In genomic region chr10:39612633-39612988, GRCm38 (mm10) we compare ENCODE assay signal across 8 mouse cellular contexts. TPM values are rescaled to one million over a fixed set of nuclear protein-coding genes. Genes with fewer than 3 reads are reported as not detected.
DNase-seq lines count a peak whose midpoint lies in the region; ATAC-seq lines count a peak whose summit lies in the region.

Gene Traf3ip2, plus strand, starts transcription at chr10:39612934.

- no peak for ATAC-seq in lung, embryonic 16.5 days (ENCODE audit: low read depth)
- no peak for ATAC-seq in embryonic facial prominence, embryonic 12.5 days (ENCODE audit: insufficient number of reproducible peaks, insufficient read depth, low FRiP score, low TSS enrichment)
- ATAC-seq in intestine, embryonic 16.5 days, result no peak
- ATAC-seq in neural tube, embryonic 14.5 days (ENCODE audit: low read depth), result no peak

- H3K36me3 ChIP-seq in lung, embryonic 16.5 days (ENCODE audit: control insufficient read depth, insufficient read depth, low read length), result peaks cover 5% of the 10 kb centered on the region
- H3K36me3 ChIP-seq in embryonic facial prominence, embryonic 12.5 days, result no peaks in the 10 kb centered on the region
- no peaks in the 10 kb centered on the region for H3K36me3 ChIP-seq in intestine, embryonic 16.5 days (ENCODE audit: control insufficient read depth, insufficient read depth, low read length)
- H3K36me3 ChIP-seq in neural tube, embryonic 14.5 days (ENCODE audit: control insufficient read depth, insufficient read depth, low read length), result no peaks in the 10 kb centered on the region

- 10% methylated on average over 4 of the region's 4 CpGs for WGBS in lung, embryonic 16.5 days
- 36% methylated on average over 4 of the region's 4 CpGs for WGBS in embryonic facial prominence, embryonic 12.5 days
- WGBS in intestine, embryonic 16.5 days, result 17% methylated on average over 4 of the region's 4 CpGs
- 52% methylated on average over 4 of the region's 4 CpGs for WGBS in neural tube, embryonic 14.5 days

- peak within 1 kb of the TSS; percentile 57 for H3K4me3 ChIP-seq in lung, embryonic 16.5 days (ENCODE audit: low read length)
- H3K4me3 ChIP-seq in embryonic facial prominence, embryonic 12.5 days, result peak within 1 kb of the TSS; percentile 35
- peak within 1 kb of the TSS; percentile 53 for H3K4me3 ChIP-seq in intestine, embryonic 16.5 days (ENCODE audit: low read length)
- H3K4me3 ChIP-seq in neural tube, embryonic 14.5 days (ENCODE audit: low read depth, low read length), result no peak within 1 kb of the TSS

- H3K4me2 ChIP-seq in lung, embryonic 16.5 days (ENCODE audit: low read depth, low read length), result peak within 1 kb of the TSS; percentile 63
- peak within 1 kb of the TSS; percentile 52 for H3K4me2 ChIP-seq in embryonic facial prominence, embryonic 12.5 days (replicated peaks)
- peak within 1 kb of the TSS; percentile 56 for H3K4me2 ChIP-seq in intestine, embryonic 16.5 days (ENCODE audit: low read depth, low read length)
- H3K4me2 ChIP-seq in neural tube, embryonic 14.5 days (ENCODE audit: low read depth, low read length), result peak within 1 kb of the TSS; percentile 27

- H3K9me3 ChIP-seq in lung, embryonic 16.5 days (ENCODE audit: control insufficient read depth, low read length), result 0 out of 2 replicates have a peak, but pooled peaks cover 2% of the 10 kb centered on the region
- no peaks in the 10 kb centered on the region for H3K9me3 ChIP-seq in embryonic facial prominence, embryonic 12.5 days
- no peaks in the 10 kb centered on the region for H3K9me3 ChIP-seq in intestine, embryonic 16.5 days (ENCODE audit: control insufficient read depth, low read length)
- H3K9me3 ChIP-seq in neural tube, embryonic 14.5 days (ENCODE audit: control insufficient read depth, low read length), result no peaks in the 10 kb centered on the region

- DNase-seq in lung, adult 18-20 months, result no peak
- no peak for DNase-seq in right cerebral cortex, postnatal 25 days
- no peak for DNase-seq in cerebellum, adult 11-12 months
- DNase-seq in layer of hippocampus, postnatal 36 days, result no peak

- peaks cover 41% of the 10 kb centered on the region for H3K4me1 ChIP-seq in lung, embryonic 16.5 days (replicated peaks; ENCODE audit: control insufficient read depth, insufficient read depth, low read length)
- H3K4me1 ChIP-seq in embryonic facial prominence, embryonic 12.5 days, result peaks cover 36% of the 10 kb centered on the region
- peaks cover 36% of the 10 kb centered on the region for H3K4me1 ChIP-seq in intestine, embryonic 16.5 days (ENCODE audit: control insufficient read depth, insufficient read depth, low read length)
- H3K4me1 ChIP-seq in neural tube, embryonic 14.5 days (ENCODE audit: control insufficient read depth, insufficient read depth, low read length), result 0 out of 2 replicates have a peak, but pooled peaks cover 5% of the 10 kb centered on the region

- no peaks in the 10 kb centered on the region for H3K27me3 ChIP-seq in lung, embryonic 16.5 days (ENCODE audit: control insufficient read depth, insufficient read depth, low read depth, low read length)
- H3K27me3 ChIP-seq in embryonic facial prominence, embryonic 12.5 days, result no peaks in the 10 kb centered on the region
- no peaks in the 10 kb centered on the region for H3K27me3 ChIP-seq in intestine, embryonic 16.5 days (replicated peaks; ENCODE audit: control insufficient read depth, insufficient read depth, low read length)
- H3K27me3 ChIP-seq in neural tube, embryonic 14.5 days (ENCODE audit: control insufficient read depth, insufficient read depth, low read length), result no peaks in the 10 kb centered on the region

- H3K9ac ChIP-seq in lung, embryonic 16.5 days (ENCODE audit: low read length), result peak within 1 kb of the TSS; percentile 73
- peak within 1 kb of the TSS; percentile 43 for H3K9ac ChIP-seq in embryonic facial prominence, embryonic 12.5 days
- H3K9ac ChIP-seq in intestine, embryonic 16.5 days (ENCODE audit: low read depth, low read length), result peak within 1 kb of the TSS; percentile 78
- H3K9ac ChIP-seq in neural tube, embryonic 14.5 days (replicated peaks; ENCODE audit: low read depth, low read length), result no peak within 1 kb of the TSS

- peak within 1 kb of the TSS; percentile 99 for H3K27ac ChIP-seq in lung, embryonic 16.5 days (ENCODE audit: low read length)
- H3K27ac ChIP-seq in embryonic facial prominence, embryonic 12.5 days, result peak within 1 kb of the TSS; percentile 92
- peak within 1 kb of the TSS; percentile 98 for H3K27ac ChIP-seq in intestine, embryonic 16.5 days (ENCODE audit: low read length)
- H3K27ac ChIP-seq in neural tube, embryonic 14.5 days (ENCODE audit: low read depth, low read length), result peak within 1 kb of the TSS; percentile 28; the same call in 1 of the 2 replicates

RNA-seq across cellular contexts. Expression of gene Traf3ip2, which starts in this region (rescaled TPM):
- 34.2 and 37.9 TPM in 2 replicates for polyA plus RNA-seq in lung, embryonic 16.5 days (2015; fragmentation: Nextera tagmentation; extraction: Ambion mirVana)
- 11.4 and 12.4 TPM in 2 replicates for polyA plus RNA-seq in embryonic facial prominence, embryonic 12.5 days (2016; fragmentation: Nextera tagmentation; extraction: Ambion mirVana)
- polyA plus RNA-seq in intestine, embryonic 16.5 days (2015; fragmentation: Nextera tagmentation; extraction: Ambion mirVana), result 28.0 and 33.4 TPM in 2 replicates
- 5.7 and 6.1 TPM in 2 replicates for polyA plus RNA-seq in neural tube, embryonic 14.5 days (2014; fragmentation: Nextera tagmentation; extraction: Ambion mirVana)
- total RNA-seq in layer of hippocampus, postnatal 36 days (2021), result 1 to 10 TPM; 2.1 to 2.5 TPM

Comparison
In these comparisons a context has a peak if more than half of its experiments do, and no peak if none do; other contexts are left out.
1. H3K27ac ChIP-seq: peak in every context shown above with its lines; median percentile 99 in lung, embryonic 16.5 days; 98 in intestine, embryonic 16.5 days; 92 in embryonic facial prominence, embryonic 12.5 days; 28 in neural tube, embryonic 14.5 days.